Mouse (Mus musculus) cerebellum, adult 8-10 months (tissue): ENCODE data around the gene Afap1l2.

Source experiments
- DNase-seq: peaks from one replicate; pipeline ENCODE4 v3.0.0; 2022

Afap1l2 gene

DNA sequence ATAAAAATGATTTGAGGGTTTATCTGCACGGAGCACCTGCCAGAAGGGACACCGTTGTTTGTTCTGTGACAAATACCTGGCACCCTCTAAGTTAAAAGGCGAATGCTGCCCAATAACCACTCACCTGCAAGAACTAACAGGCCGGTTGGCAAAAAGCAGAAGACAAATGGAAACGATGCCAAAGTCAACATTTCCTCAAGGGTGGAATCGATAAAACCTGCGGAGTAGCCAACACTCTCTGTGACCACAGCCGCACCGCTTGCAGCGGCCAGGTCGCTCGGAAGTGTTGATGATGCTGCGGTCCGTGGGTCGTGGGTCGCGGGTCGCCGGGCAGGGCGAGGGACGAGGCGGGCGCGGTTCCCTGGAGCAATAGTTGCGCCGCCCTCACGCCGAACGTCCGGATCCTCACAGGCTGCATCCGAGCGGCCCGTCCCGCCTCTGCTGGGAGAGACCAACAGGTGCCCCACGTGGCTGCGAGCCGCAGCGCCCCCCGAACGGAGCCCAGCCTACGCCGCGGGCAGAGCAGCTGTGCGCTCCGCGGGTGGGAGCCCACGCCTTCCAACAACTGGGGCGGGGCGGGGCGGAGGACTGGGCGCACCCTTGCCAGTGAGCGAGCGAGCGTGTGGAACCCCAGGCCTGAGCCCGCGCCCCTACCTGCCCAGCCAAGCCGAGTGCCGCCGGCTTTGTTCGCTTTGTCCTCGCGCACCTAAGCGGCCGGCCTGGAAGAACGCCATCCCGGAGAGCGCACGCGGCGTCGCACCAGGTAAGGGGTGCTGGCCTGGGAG, 134.0 kb downstream of the Afap1l2 start, which contains the start of gene Vwa2:
TSS of gene Vwa2 (plus strand) at position 434 of the 785 bp plus-strand sequence.
- peak; percentile 2 for DNase-seq

DNA sequence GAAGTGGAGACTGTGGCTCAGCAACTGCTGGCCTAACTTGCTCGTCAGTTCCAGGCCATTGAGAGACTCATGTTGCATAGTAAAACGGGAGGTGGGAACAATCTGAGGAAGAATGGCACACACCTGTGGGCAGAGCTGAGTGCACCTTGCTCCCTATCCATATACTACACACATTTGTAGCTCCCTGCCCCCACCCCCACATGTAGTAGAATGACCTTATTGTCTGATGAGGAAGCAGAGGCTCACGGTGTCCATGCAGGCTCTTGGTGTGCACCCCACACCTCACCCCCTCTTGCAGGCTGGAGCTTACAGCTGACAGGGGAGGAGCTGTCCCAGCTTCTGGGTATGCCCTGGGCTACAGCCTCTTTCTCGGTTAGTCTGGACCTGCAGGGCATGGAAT, 140.3 kb downstream of the Afap1l2 start:
- no peak for DNase-seq
